Mouse (Mus musculus): ENCODE data around the gene Gm42715. TPM values are rescaled to one million over a fixed set of nuclear protein-coding genes. Genes with fewer than 3 reads are reported as not detected.

The Gm42715 gene
- total RNA-seq, 2 experiments from 2014 or later, result 7.6 to 15.0 TPM

DNA sequence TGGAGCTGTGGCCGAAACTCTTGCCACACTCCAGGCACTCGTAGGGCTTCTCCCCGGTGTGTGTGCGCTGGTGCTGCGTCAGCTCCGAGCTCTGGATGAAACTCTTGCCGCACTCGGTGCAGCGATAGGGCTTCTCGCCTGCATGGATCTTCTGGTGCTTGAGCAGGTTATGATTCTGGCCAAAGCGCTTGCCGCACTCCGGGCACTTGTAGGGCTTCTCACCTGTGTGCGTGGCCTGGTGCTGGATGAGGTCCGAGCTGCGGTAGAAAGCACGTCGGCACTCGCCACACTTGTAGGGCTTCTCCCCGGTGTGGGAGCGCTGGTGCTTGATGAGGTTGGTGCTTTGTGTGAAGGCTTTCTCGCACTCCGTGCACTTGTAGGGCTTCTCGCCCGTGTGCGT is 92.2 kb downstream of the Gm42715 start:
- intact Hi-C loops (cut with DNase I), result no loop called here
- no peak for DNase-seq (ENCODE audit: low spot score in 2 of 2)

DNA sequence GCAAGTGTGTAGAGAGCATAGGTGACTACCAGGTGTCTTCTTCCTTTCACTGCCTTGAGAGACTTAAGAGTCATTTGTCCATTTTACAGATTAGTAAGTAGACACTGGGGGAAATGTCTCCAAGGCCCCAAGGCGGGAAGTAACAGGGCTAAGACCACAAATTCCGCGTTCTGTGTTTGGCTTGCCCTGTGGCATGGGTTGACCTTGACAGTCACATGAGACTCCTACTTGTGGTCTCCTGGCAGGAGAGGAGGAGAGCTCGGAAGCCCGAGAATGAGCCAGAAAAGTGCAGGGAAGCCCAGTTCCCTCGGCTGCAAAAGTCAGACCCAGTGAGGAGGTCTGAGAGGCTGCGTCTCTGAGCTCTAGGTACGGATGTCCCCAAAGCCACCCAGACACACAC is 94.1 kb downstream of the Gm42715 start:
- intact Hi-C loops (cut with DNase I), result no loop called here
- DNase-seq (ENCODE audit: low spot score in 2 of 2), result no peak

DNA sequence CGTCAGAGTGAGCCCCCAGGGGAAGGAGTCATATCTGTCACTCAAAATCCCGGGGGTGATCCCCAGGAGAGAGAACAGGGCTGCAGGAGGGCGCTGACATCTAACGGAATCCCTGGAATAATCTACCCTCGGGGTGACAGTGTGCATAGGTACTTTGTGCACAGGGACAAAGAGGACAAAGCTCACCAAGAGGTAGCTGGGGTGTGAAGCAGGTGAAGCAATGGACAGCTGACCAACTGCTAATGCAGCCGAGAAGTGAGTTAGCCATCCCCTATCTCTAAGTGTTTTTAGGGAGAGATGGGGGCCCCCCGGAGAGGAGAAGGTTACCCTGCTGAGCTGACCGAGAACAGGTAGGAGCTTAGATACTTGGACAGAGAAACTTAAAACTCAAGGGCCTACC is 94.7 kb downstream of the Gm42715 start:
- intact Hi-C loops (cut with DNase I), result loop anchor here (1.0 kb wide), 1 partner anchor 23 kb away; no protein-coding TSS in a partner anchor
- DNase-seq (ENCODE audit: low spot score in 2 of 2), result no peak

DNA sequence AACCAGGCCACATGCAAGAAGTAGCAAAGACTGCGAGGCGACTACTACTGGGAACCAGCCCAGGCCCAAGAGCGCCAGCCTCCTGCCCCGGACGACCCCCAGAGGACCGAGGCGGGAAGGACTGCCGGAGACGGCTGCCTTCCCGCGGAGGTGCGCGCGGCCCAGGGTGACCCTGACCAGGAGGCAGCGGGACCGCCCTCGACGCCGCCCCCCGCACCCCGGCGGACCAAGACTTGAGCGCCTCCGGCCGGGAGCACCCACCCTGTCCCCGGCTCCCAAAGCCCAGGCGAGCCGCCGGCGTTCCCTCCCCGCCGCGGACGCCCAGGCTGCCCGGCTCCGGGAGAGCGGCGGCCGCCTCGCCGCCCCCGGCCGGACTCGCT is 95.1 kb downstream of the Gm42715 start:
- intact Hi-C loops (cut with DNase I), result loop anchor here (1.0 kb wide), 1 partner anchor 23 kb away; no protein-coding TSS in a partner anchor
- DNase-seq (ENCODE audit: low spot score in 2 of 2), result peak in 1 of 2 experiments; percentile 35

DNA sequence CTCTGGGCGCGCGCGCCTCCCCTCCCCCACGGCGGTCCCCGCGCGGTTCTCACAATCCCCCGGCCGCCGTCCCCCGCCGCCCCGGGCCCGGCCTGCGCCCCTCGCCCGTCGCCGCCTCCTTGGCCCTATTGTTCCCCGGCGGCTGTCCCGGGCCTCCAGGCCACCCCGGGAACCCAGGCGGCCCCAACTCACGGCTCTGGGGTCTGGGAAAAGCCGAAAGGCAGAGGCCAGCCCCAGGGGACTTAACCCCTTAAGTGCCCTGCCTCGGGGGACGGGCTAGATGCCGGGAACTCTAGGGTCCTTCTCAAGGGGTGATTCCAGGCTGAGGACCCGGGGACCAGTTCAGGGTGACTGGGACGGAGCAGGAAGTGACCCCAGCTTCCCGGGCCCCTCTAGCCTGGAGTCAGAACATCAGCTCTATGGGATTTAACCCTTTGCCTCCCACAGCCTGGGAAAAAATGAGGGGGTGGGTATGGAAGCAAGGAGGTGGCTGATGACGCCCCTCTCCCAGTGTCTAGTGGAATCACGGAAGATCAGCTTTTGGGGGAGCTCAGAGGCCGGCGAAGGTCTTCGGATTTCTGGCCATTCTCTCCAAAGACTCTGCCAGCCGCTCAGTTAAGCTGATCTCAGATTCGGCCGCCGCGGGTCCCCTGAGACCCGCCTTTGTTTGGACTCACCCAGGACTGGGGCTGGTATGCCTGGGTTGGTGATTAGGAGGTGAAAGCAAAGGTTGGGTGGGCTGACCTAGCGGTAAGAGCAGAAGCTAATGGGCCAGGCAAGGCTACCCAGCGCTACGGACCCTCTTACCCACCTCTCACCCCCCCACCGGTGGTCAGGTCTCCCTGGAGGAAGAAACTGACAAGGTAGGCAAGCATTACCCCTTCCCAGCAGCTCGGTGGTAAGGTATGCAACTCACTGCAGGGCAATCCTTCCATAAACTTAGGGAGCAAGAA is 95.8 kb downstream of the Gm42715 start, which contains the start of gene Zfp629:
Gene Zfp629, minus strand, starts transcription at position 907 of the 953 bp plus-strand sequence.
- peak; percentile 76 to 79 for DNase-seq (ENCODE audit: low spot score in 2 of 2)
- intact Hi-C loops (cut with DNase I), result loop anchor here (1.0 kb wide), 1 partner anchor 22 kb away; no protein-coding TSS in a partner anchor

DNA sequence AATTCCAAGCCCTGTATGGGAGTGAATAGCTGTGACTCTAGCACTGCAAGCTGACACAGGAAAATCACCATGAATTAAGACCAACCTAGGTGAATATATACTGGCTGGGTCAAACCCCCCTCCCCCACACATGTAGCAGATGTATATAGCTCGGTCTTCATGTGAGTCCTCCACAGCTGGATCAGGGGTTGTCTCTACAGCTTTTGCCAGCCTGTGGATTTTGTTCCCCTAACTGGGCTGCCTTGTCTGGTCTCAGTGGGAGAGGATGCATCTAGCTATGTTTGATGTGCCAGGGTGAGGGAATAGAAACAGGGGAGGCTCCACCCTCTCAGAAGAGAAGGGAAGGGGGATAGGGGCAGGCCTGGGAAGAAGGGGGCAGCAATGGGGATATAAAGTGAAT is 97.0 kb downstream of the Gm42715 start:
- DNase-seq (ENCODE audit: low spot score in 2 of 2), result no peak
- intact Hi-C loops (cut with DNase I), result no loop called here

Small RNA genes within 50 kb of the gene (microRNA-seq; reads per million reads assigned to microRNA genes)
- gene Gm47278 (not detected), gene Mir7060 (not detected)

Other genes with a start within 250 kb of the Gm42715 start
- 10 to 100 TPM; 38.4 to 43.1 TPM for gene Sephs2, start 245.5 kb upstream of the Gm42715 start, total RNA-seq (2021)
- under 1 TPM; 0.48 to 0.76 TPM for gene Itgal, start 223.3 kb upstream of the Gm42715 start, total RNA-seq (2021)
- gene Zfp768, start 174.0 kb upstream of the Gm42715 start, total RNA-seq (2021), result 10 to 100 TPM; 14.4 to 15.0 TPM
- gene Zfp747, start 143.5 kb upstream of the Gm42715 start, total RNA-seq (2021), result 1 to 10 TPM; 5.7 to 7.2 TPM
- 1 to 10 TPM; 3.3 to 3.9 TPM for gene 9130019O22Rik, start 132.4 kb upstream of the Gm42715 start, total RNA-seq (2021)
- gene E430018J23Rik, start 126.0 kb upstream of the Gm42715 start, total RNA-seq (2021), result 1 to 10 TPM; 7.7 to 8.2 TPM
- gene Zfp764, start 112.8 kb upstream of the Gm42715 start, total RNA-seq (2021), result 1 to 10 TPM; 5.4 to 5.6 TPM
- gene Zfp688, start 97.5 kb upstream of the Gm42715 start, total RNA-seq (2021), result 10 to 100 TPM; 13.7 to 18.6 TPM
- 1 to 10 TPM; 5.8 to 7.9 TPM for gene Zfp689, start 70.4 kb upstream of the Gm42715 start, total RNA-seq (2021)
- gene Prr14, start 60.0 kb upstream of the Gm42715 start, total RNA-seq (2021), result 10 to 100 TPM; 25.7 to 30.2 TPM
- 10 to 100 TPM; 48.7 to 61.4 TPM for gene Fbrs, start 40.4 kb upstream of the Gm42715 start, total RNA-seq (2021)
- gene Srcap, start 7.6 kb upstream of the Gm42715 start, total RNA-seq (2021), result 100 to 1,000 TPM in 1 of 2 experiments, 10 to 100 TPM in 1; 99.0 to 131 TPM
- 1 to 10 TPM in 1 of 2 experiments, not detected in 1; 3.4 TPM for gene Tmem265, start 41.8 kb downstream of the Gm42715 start, total RNA-seq (2021)
- gene Phkg2, start 53.8 kb downstream of the Gm42715 start, total RNA-seq (2021), result 10 to 100 TPM; 69.2 to 81.4 TPM
- 1 to 10 TPM; 9.3 to 9.7 TPM for gene Ccdc189, start 69.0 kb downstream of the Gm42715 start, total RNA-seq (2021)
- gene Rnf40, start 69.2 kb downstream of the Gm42715 start, total RNA-seq (2021), result 10 to 100 TPM; 63.1 to 81.0 TPM
- gene Zfp629, start 96.2 kb downstream of the Gm42715 start, total RNA-seq (2021), result 10 to 100 TPM; 22.1 to 24.7 TPM
- gene Bcl7c, start 189.3 kb downstream of the Gm42715 start, total RNA-seq (2021), result 10 to 100 TPM; 37.9 to 47.9 TPM
- 1 to 10 TPM; 2.4 to 2.5 TPM for gene Ctf1, start 193.2 kb downstream of the Gm42715 start, total RNA-seq (2021)
- gene Ctf2, start 212.6 kb downstream of the Gm42715 start, total RNA-seq (2021), result not detected
- 10 to 100 TPM; 73.2 to 84.6 TPM for gene Fbxl19, start 225.0 kb downstream of the Gm42715 start, total RNA-seq (2021)